Mouse (Mus musculus) midbrain, embryonic 15.5 days (tissue): ENCODE measurements around the gene Retsat. TPM values are rescaled to one million over a fixed set of nuclear protein-coding genes. Genes with fewer than 3 reads are reported as not detected.

Experiments
- ATAC-seq: fragments of 200-750 bp; cut with Nextera tagmentation; replicated peaks from 2 replicates; pipeline ENCODE4 v1.8.0; 2017; ENCODE audit warnings: moderate TSS enrichment
- H3K27ac ChIP-seq: fragments of 300-500 bp; sonication (generic); 2 replicates; pipeline ENCODE4 v1.5.1; 2015; ENCODE audit warnings: mild to moderate bottlenecking, inconsistent platforms
- H3K27me3 ChIP-seq: fragments of 300-500 bp; sonication (generic); replicated peaks from 2 replicates; pipeline ENCODE4 v1.6.1; 2015; ENCODE audit warnings: inconsistent platforms
- H3K36me3 ChIP-seq: fragments of 300-500 bp; sonication (generic); replicated peaks from 2 replicates; pipeline ENCODE4 v1.6.1; 2015; ENCODE audit warnings: inconsistent platforms
- H3K4me1 ChIP-seq: fragments of 300-500 bp; sonication (generic); 2 replicates; pipeline ENCODE4 v1.6.1; 2015; ENCODE audit warnings: inconsistent platforms
- H3K4me2 ChIP-seq: fragments of 300-500 bp; sonication (generic); 2 replicates; pipeline ENCODE4 v1.6.1; 2015; ENCODE audit warnings: inconsistent platforms, mild to moderate bottlenecking, moderate library complexity
- H3K4me3 ChIP-seq: fragments of 300-500 bp; sonication (generic); 2 replicates; pipeline ENCODE4 v1.5.1; 2015; ENCODE audit warnings: mild to moderate bottlenecking, inconsistent platforms
- H3K9ac ChIP-seq: fragments of 300-500 bp; sonication (generic); 2 replicates; pipeline ENCODE4 v1.6.1; 2015; ENCODE audit warnings: mild to moderate bottlenecking, inconsistent platforms
- H3K9me3 ChIP-seq: fragments of 300-500 bp; sonication (generic); 2 replicates; pipeline ENCODE4 v1.6.1; 2016; ENCODE audit warnings: inconsistent platforms
- WGBS: fragments of 180-500 bp; shearing (Covaris S2); methylation state at CpG from one replicate; pipeline ENCODE4 v1.1.7; 2015; ENCODE audit warnings: mixed read lengths; 5-methylcytosine and 5-hydroxymethylcytosine counted together
- polyA plus RNA-seq: library from polyadenylated mRNA; unstranded; fragments of >200 nt; fragmentation: Nextera tagmentation; extraction: Ambion mirVana; gene quantifications from 2 replicates; pipeline ENCODE4 v1.2.1, GENCODE M21; 2015

The Retsat gene
- polyA plus RNA-seq, 1 experiment from 2014 or later, result 6.1 TPM

DNA sequence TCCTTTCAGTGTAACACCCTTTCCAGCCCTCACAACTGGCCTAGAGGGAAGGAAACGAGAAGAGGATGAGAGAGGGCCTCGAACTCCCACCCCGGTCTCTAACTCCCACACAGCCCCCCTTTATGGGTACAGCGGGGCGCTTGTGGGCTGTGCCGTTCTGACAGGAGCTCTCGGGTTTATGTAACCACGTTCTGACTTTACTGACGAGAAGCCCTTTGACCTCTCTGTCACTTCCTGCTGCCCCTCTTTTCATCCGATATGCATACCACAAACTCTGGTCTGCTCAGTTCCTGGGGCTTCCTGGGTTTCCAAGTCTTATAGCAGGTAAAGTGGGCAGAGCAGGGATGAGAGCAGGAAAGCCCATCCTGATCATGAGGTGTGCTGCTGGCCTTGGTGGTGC is 36.0 kb downstream of the Retsat start:
- WGBS, result 82% methylated on average over 10 of the region's 10 CpGs
- Histone ChIP-seq H3K27ac (no peak overlapping the region), H3K27me3 (no peaks in the 10 kb centered on the region), H3K9ac (no peak overlapping the region), H3K4me3 (no peak overlapping the region), H3K4me2 (no peak overlapping the region), H3K4me1 (no peaks in the 10 kb centered on the region), H3K9me3 (no peaks in the 10 kb centered on the region), H3K36me3 (no peaks in the 10 kb centered on the region)
- no peak for ATAC-seq

DNA sequence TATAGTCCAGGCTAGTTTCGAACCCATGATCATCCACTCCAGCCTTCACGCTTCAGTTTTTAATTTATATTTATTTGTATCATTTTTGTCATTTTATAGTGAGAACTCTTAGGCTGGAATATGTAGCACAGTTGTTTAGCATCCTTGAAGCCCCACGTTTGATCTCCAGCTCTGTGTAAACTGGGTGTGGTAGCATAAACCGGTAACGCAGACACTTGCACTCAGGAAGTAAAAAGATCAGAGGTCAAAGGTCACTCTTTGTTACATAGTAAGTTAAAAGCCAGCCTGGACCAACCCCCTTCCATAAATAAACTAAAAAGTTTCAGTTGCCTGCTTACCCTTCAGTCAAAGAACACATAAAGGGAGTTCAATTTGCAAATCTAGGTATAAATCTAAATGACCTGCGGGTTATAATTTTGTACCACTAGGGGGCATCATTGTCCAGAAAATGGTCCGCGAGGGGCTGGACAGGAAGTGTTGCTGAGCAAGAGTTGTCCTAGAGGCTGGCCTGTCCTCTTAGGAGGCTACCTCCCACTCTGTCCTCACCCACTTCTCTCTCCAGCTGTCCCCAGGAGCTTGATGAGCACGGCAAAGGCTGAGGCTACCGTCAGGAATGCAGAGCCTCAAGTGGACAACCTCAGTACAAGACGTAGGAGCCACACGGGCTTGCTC is 37.6 kb downstream of the Retsat start:
- peak; percentile 66; the same call in 1 of the 2 replicates for ATAC-seq
- Histone ChIP-seq H3K4me3 (no peak overlapping the region), H3K27ac (no peak overlapping the region), H3K27me3 (no peaks in the 10 kb centered on the region), H3K9ac (no peak overlapping the region), H3K4me2 (no peak overlapping the region), H3K36me3 (no peaks in the 10 kb centered on the region), H3K9me3 (no peaks in the 10 kb centered on the region), H3K4me1 (no peaks in the 10 kb centered on the region)
- 53% methylated on average over 12 of the region's 12 CpGs for WGBS

DNA sequence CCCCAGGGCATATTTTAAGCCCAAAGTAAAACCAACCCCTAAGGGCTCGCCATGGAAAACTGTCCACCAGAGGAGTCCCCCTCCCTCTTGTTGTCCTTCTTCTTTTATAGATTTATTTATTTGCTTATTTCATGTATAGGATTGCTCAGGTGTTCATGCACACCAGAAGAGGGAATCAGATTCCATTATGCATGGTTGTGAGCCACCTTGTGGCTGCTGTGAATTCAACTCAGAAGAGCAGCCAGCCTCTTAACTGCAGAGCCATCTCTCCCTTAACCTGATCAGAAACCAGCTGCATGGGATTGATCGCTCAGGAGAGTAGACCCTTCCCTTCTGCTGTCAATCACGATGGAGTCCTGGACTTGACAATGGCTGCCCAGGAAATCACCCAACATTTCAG is 38.7 kb downstream of the Retsat start:
- H3K4me3 ChIP-seq, result no peak overlapping the region
- no peaks in the 10 kb centered on the region for H3K4me1 ChIP-seq
- no peaks in the 10 kb centered on the region for H3K27me3 ChIP-seq
- no peaks in the 10 kb centered on the region for H3K9me3 ChIP-seq
- no peak overlapping the region for H3K27ac ChIP-seq
- H3K4me2 ChIP-seq, result no peak overlapping the region
- WGBS, result 90% methylated on average over 3 of the region's 3 CpGs
- H3K9ac ChIP-seq, result no peak overlapping the region
- H3K36me3 ChIP-seq, result no peaks in the 10 kb centered on the region
- ATAC-seq, result no peak

- Histone ChIP-seq H3K9me3 (no peaks in the 10 kb centered on the region), H3K4me1 (no peaks in the 10 kb centered on the region), H3K4me3 (no peak overlapping the region), H3K9ac (no peak overlapping the region), H3K4me2 (no peak overlapping the region), H3K36me3 (no peaks in the 10 kb centered on the region), H3K27me3 (no peaks in the 10 kb centered on the region), H3K27ac (no peak overlapping the region)
- 85% methylated on average over 18 of the region's 18 CpGs for WGBS
- ATAC-seq, result no peak
These were observed 43.1 kb downstream of the Retsat start for GRCm38 (mm10) chr6:72641218-72641954.

GRCm38 (mm10) chr6:72644576-72644975 is 46.3 kb downstream of the Retsat start:
- no peak for ATAC-seq
- Histone ChIP-seq H3K4me2 (no peak overlapping the region), H3K27ac (no peak overlapping the region), H3K4me1 (no peaks in the 10 kb centered on the region), H3K4me3 (no peak overlapping the region), H3K36me3 (no peaks in the 10 kb centered on the region), H3K27me3 (no peaks in the 10 kb centered on the region), H3K9ac (no peak overlapping the region), H3K9me3 (no peaks in the 10 kb centered on the region)
- WGBS, result 80% methylated on average over 4 of the region's 4 CpGs

DNA sequence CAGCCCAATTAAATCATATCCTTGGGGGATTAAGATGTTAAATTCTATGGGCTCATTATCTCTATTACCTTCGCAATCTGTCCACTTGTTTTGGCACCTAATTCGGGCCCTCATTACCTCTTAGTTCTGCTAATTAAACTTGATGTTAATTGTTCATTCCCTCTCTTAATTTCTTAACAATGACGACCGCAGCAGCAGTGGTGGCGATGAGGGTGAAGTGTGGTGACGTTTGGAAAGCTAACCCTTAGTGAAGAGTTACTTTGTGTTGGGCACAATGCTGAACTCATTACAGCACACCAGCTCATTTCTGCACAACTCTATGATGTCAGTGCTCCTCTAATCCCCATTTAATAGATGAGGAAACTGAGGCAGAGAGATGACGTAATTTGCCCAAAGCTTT is 47.1 kb downstream of the Retsat start:
- Histone ChIP-seq H3K27ac (no peak overlapping the region), H3K9me3 (no peaks in the 10 kb centered on the region), H3K27me3 (no peaks in the 10 kb centered on the region), H3K36me3 (no peaks in the 10 kb centered on the region), H3K4me3 (no peak overlapping the region), H3K4me2 (no peak overlapping the region), H3K9ac (no peak overlapping the region), H3K4me1 (no peaks in the 10 kb centered on the region)
- no peak for ATAC-seq
- WGBS, result 70% methylated on average over 7 of the region's 7 CpGs

- 66% methylated on average over 10 of the region's 10 CpGs for WGBS
- H3K27me3 ChIP-seq, result no peaks in the 10 kb centered on the region
- no peak overlapping the region for H3K27ac ChIP-seq
- no peaks in the 10 kb centered on the region for H3K9me3 ChIP-seq
- H3K4me2 ChIP-seq, result no peak overlapping the region
- no peak overlapping the region for H3K4me3 ChIP-seq
- peak; percentile 82 for ATAC-seq
- no peaks in the 10 kb centered on the region for H3K36me3 ChIP-seq
- no peak overlapping the region for H3K9ac ChIP-seq
- H3K4me1 ChIP-seq, result no peaks in the 10 kb centered on the region
These were observed 49.1 kb downstream of the Retsat start for GRCm38 (mm10) chr6:72647383-72647820.

DNA sequence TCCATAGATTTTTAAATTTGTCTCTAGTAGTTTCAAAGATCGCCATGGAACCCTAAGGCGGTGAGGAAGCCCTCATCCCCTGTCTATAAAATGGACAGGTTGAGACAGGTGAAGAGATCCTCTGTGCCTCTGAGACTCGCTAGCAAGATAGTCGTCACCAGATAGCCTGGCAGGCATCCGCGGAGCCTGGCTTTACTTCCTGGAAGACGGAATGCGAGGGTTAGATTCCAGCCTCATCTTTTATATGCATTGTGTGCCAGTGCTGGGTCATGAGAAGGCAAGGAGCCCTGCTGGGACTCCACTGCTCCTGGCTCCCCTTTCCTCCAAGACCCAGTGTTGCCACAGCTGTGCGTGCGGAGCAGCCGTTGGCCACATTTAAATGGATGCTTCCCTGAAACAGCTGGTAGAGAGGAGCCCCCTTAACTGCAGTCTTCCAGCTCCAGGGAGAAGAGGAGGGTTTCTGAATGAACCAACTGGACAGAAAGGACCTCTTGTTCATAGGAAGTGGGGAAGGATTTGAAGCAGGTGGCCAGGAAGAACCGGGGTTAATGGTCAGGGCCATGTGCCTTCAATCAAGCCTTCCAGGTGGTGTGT is 49.8 kb downstream of the Retsat start:
- H3K27ac ChIP-seq, result no peak overlapping the region
- no peaks in the 10 kb centered on the region for H3K4me1 ChIP-seq
- H3K27me3 ChIP-seq, result no peaks in the 10 kb centered on the region
- H3K9me3 ChIP-seq, result no peaks in the 10 kb centered on the region
- no peaks in the 10 kb centered on the region for H3K36me3 ChIP-seq
- H3K9ac ChIP-seq, result no peak overlapping the region
- no peak overlapping the region for H3K4me2 ChIP-seq
- ATAC-seq, result no peak
- H3K4me3 ChIP-seq, result no peak overlapping the region
- WGBS, result 63% methylated on average over 12 of the region's 12 CpGs

DNA sequence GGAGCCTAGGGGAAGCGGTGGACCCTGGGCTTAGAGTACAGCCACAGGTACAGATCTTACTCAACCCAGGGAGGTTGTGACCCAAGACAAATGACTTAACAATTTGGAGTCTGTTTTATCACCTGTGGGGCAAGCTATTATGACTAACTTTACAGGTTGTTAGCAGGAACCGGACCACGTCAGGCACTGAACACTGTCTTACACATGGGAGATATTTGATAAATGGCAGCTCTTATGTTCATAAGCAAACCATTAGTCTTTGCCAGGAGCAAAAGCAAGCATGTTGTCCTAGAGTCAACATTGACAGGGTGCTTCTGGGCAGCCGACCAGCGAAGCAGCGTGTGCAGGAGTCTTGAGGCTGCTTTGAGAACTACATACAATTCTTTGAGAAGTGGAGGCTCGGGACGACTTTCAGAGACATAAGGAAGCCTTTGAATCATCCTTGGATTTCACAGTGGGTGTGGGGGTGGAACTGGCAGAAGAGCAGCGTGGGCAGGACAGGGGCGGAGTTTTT is 52.1 kb downstream of the Retsat start:
- no peak overlapping the region for H3K27ac ChIP-seq
- no peak overlapping the region for H3K9ac ChIP-seq
- 80% methylated on average over 10 of the region's 10 CpGs for WGBS
- no peaks in the 10 kb centered on the region for H3K36me3 ChIP-seq
- no peaks in the 10 kb centered on the region for H3K9me3 ChIP-seq
- no peak overlapping the region for H3K4me3 ChIP-seq
- H3K4me1 ChIP-seq, result peaks cover 5% of the 10 kb centered on the region
- H3K4me2 ChIP-seq, result no peak overlapping the region
- H3K27me3 ChIP-seq, result no peaks in the 10 kb centered on the region
- ATAC-seq, result no peak

DNA sequence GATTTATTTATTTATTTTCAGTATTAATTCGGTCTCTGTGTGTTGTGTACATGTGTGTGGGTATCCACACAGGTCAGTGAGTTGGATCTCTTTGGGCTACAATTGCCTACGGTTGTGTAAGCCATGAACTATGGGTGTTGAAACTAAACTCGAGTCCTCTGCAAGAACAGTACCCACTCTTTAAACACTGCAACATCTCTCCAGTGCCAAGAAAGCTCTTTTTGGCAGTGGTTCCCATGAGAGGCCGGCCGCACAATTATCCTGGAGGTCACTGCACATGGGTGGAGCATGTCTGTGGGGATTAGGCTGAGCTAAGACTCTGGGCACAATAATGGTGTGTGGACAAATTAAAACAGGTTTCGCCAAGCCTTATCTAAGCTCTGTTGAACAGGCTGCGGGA is 55.1 kb downstream of the Retsat start:
- H3K4me3 ChIP-seq, result no peak overlapping the region
- H3K36me3 ChIP-seq, result no peaks in the 10 kb centered on the region
- H3K27ac ChIP-seq, result no peak overlapping the region
- peaks cover 12% of the 10 kb centered on the region for H3K4me1 ChIP-seq
- H3K27me3 ChIP-seq, result no peaks in the 10 kb centered on the region
- H3K9me3 ChIP-seq, result no peaks in the 10 kb centered on the region
- WGBS, result 48% methylated on average over 7 of the region's 7 CpGs
- no peak overlapping the region for H3K4me2 ChIP-seq
- no peak; the same call in 1 of the 2 replicates for ATAC-seq
- no peak overlapping the region for H3K9ac ChIP-seq

GRCm38 (mm10) chr6:72654355-72654754 is 56.1 kb downstream of the Retsat start:
- no peak overlapping the region for H3K4me3 ChIP-seq
- no peaks in the 10 kb centered on the region for H3K9me3 ChIP-seq
- no peak overlapping the region for H3K4me2 ChIP-seq
- WGBS, result 93% methylated on average over 6 of the region's 6 CpGs
- no peaks in the 10 kb centered on the region for H3K36me3 ChIP-seq
- peaks cover 12% of the 10 kb centered on the region for H3K4me1 ChIP-seq
- ATAC-seq, result no peak
- no peak overlapping the region for H3K9ac ChIP-seq
- H3K27ac ChIP-seq, result 0 out of 2 replicates have a peak overlapping the region, but pooled peaks have one; percentile 70
- no peaks in the 10 kb centered on the region for H3K27me3 ChIP-seq

GRCm38 (mm10) chr6:72655309-72656052 is 57.2 kb downstream of the Retsat start:
- peak; percentile 92 for ATAC-seq
- Histone ChIP-seq H3K27ac (peak overlapping the region; percentile 70), H3K36me3 (no peaks in the 10 kb centered on the region), H3K9me3 (no peaks in the 10 kb centered on the region), H3K4me1 (peaks cover 12% of the 10 kb centered on the region), H3K9ac (peak overlapping the region; percentile 38), H3K4me2 (peak overlapping the region; percentile 56), H3K4me3 (peak overlapping the region; percentile 39), H3K27me3 (no peaks in the 10 kb centered on the region)
- WGBS, result 32% methylated on average over 20 of the region's 20 CpGs
